Mouse (Mus musculus) heart, embryonic 10.5 days (tissue): ENCODE results near the gene Lefty2. TPM values are rescaled to one million over a fixed set of nuclear protein-coding genes. Genes with fewer than 3 reads are reported as not detected.
"Not testable (repeated sequence)": the region's sequence is repeated elsewhere in the genome, so short reads cannot be mapped to it uniquely, and the experiment has no call there.

Experiments
- DNase-seq: peaks from one replicate; pipeline ENCODE4 v3.0.0-alpha.2; 2017; ENCODE audit warnings: low spot score
- H3K27ac ChIP-seq: fragments of 300-500 bp; sonication (generic); 2 replicates; pipeline ENCODE4 v1.5.1; 2016; ENCODE audit warnings: mild to moderate bottlenecking
- H3K27me3 ChIP-seq: fragments of 300-500 bp; sonication (generic); 2 replicates; pipeline ENCODE4 v1.6.1; 2016; ENCODE audit warnings: mild to moderate bottlenecking; ENCODE audit not compliant: poor library complexity, insufficient read depth, severe bottlenecking
- H3K36me3 ChIP-seq: fragments of 300-500 bp; sonication (generic); 2 replicates; pipeline ENCODE4 v1.6.1; 2016; ENCODE audit warnings: mild to moderate bottlenecking, moderate library complexity
- H3K4me1 ChIP-seq: fragments of 300-500 bp; sonication (generic); 2 replicates; pipeline ENCODE4 v1.6.1; 2016; ENCODE audit warnings: mild to moderate bottlenecking
- H3K4me3 ChIP-seq: fragments of 300-500 bp; sonication (generic); 2 replicates; pipeline ENCODE4 v1.5.1; 2016; ENCODE audit warnings: mild to moderate bottlenecking, moderate library complexity
- H3K9me3 ChIP-seq: fragments of 300-500 bp; sonication (generic); 2 replicates; pipeline ENCODE4 v1.6.1; 2016; ENCODE audit warnings: mild to moderate bottlenecking, moderate library complexity
- WGBS: fragments of 180-500 bp; shearing (Covaris S2); methylation state at CpG from one replicate; pipeline ENCODE4 v1.1.7; 2016; 5-methylcytosine and 5-hydroxymethylcytosine counted together
- polyA plus RNA-seq: library from polyadenylated mRNA; unstranded; fragments of >200 nt; fragmentation: Nextera tagmentation; extraction: Ambion mirVana; gene quantifications from 2 replicates; pipeline ENCODE4 v1.2.1, GENCODE M21; 2016

Gene Lefty2
- polyA plus RNA-seq, 1 experiment from 2014 or later: 0.23 TPM

GRCm38 (mm10) chr1:180875126-180875525 is 17.8 kb upstream of the Lefty2 start:
- Histone ChIP-seq H3K4me1 (peaks cover 10% of the 10 kb centered on the region; the same call in 1 of the 2 replicates), H3K27me3 (no peaks in the 10 kb centered on the region), H3K9me3 (no peaks in the 10 kb centered on the region), H3K27ac (no peak overlapping the region), H3K4me3 (no peak overlapping the region), H3K36me3 (no peaks in the 10 kb centered on the region)
- DNase-seq: no peak
- WGBS: 84% methylated on average over 9 of the region's 9 CpGs

GRCm38 (mm10) chr1:180877466-180877865 is 15.4 kb upstream of the Lefty2 start:
- 0 out of 2 replicates have a peak, but pooled peaks cover 1% of the 10 kb centered on the region for H3K4me1 ChIP-seq
- 80% methylated on average over 4 of the region's 4 CpGs for WGBS
- no peaks in the 10 kb centered on the region for H3K36me3 ChIP-seq
- H3K27me3 ChIP-seq: no peaks in the 10 kb centered on the region
- no peak overlapping the region for H3K4me3 ChIP-seq
- no peak for DNase-seq
- H3K27ac ChIP-seq: no peak overlapping the region
- H3K9me3 ChIP-seq: no peaks in the 10 kb centered on the region

GRCm38 (mm10) chr1:180881768-180882167 is 11.1 kb upstream of the Lefty2 start:
- WGBS: 65% methylated on average over 3 of the region's 3 CpGs
- no peaks in the 10 kb centered on the region for H3K9me3 ChIP-seq
- no peaks in the 10 kb centered on the region for H3K36me3 ChIP-seq
- no peak overlapping the region for H3K4me3 ChIP-seq
- peaks cover 9% of the 10 kb centered on the region; the same call in 1 of the 2 replicates for H3K27me3 ChIP-seq
- H3K4me1 ChIP-seq: peaks cover 15% of the 10 kb centered on the region
- DNase-seq: no peak
- H3K27ac ChIP-seq: no peak overlapping the region

GRCm38 (mm10) chr1:180883731-180884130 is 9.2 kb upstream of the Lefty2 start:
- Histone ChIP-seq H3K27me3 (peaks cover 9% of the 10 kb centered on the region; the same call in 1 of the 2 replicates), H3K4me3 (no peak overlapping the region), H3K36me3 (no peaks in the 10 kb centered on the region), H3K27ac (peak overlapping the region; percentile 59; the same call in 1 of the 2 replicates), H3K4me1 (peaks cover 22% of the 10 kb centered on the region), H3K9me3 (no peaks in the 10 kb centered on the region)
- WGBS: 7% methylated on average over 7 of the region's 7 CpGs
- no peak for DNase-seq

GRCm38 (mm10) chr1:180884484-180884883 is 8.4 kb upstream of the Lefty2 start:
- Histone ChIP-seq H3K36me3 (no peaks in the 10 kb centered on the region), H3K4me3 (no peak overlapping the region), H3K27me3 (peaks cover 9% of the 10 kb centered on the region; the same call in 1 of the 2 replicates), H3K9me3 (no peaks in the 10 kb centered on the region), H3K4me1 (peaks cover 28% of the 10 kb centered on the region), H3K27ac (no peak overlapping the region)
- no peak for DNase-seq
- WGBS: 62% methylated on average over 9 of the region's 9 CpGs

- Histone ChIP-seq H3K27me3 (peaks cover 37% of the 10 kb centered on the region), H3K9me3 (no peaks in the 10 kb centered on the region), H3K27ac (peak overlapping the region; percentile 67), H3K4me3 (peak overlapping the region; percentile 36), H3K36me3 (no peaks in the 10 kb centered on the region), H3K4me1 (peaks cover 27% of the 10 kb centered on the region)
- DNase-seq: no peak
- 6% methylated on average over 13 of the region's 13 CpGs for WGBS
Observed at GRCm38 (mm10) chr1:180888556-180889042, 4.3 kb upstream of the Lefty2 start.

- Histone ChIP-seq H3K36me3 (no peaks in the 10 kb centered on the region), H3K27ac (peak overlapping the region; percentile 67; the same call in 1 of the 2 replicates), H3K4me3 (0 out of 2 replicates have a peak overlapping the region, but pooled peaks have one; percentile 25), H3K4me1 (peaks cover 26% of the 10 kb centered on the region), H3K9me3 (no peaks in the 10 kb centered on the region), H3K27me3 (peaks cover 42% of the 10 kb centered on the region)
- DNase-seq: no peak
- WGBS: 25% methylated on average over 7 of the region's 7 CpGs
Observed at GRCm38 (mm10) chr1:180889172-180889571, 3.7 kb upstream of the Lefty2 start.

- Histone ChIP-seq H3K36me3 (no peaks in the 10 kb centered on the region), H3K4me3 (no peak overlapping the region), H3K27me3 (peaks cover 49% of the 10 kb centered on the region), H3K27ac (no peak overlapping the region), H3K9me3 (no peaks in the 10 kb centered on the region), H3K4me1 (peaks cover 25% of the 10 kb centered on the region)
- no peak for DNase-seq
- whole genome bisulfite sequencing: 28% methylated on average over 6 of the region's 6 CpGs
Observed at GRCm38 (mm10) chr1:180889841-180890240, 3.1 kb upstream of the Lefty2 start.

- not testable (repeated sequence) for H3K27ac ChIP-seq, H3K36me3 ChIP-seq, H3K9me3 ChIP-seq, DNase-seq
- WGBS: 3% methylated on average over 41 of the region's 51 CpGs
- peak overlapping the region; percentile 35 for H3K4me3 ChIP-seq
- peaks cover 51% of the 10 kb centered on the region for H3K27me3 ChIP-seq
- peaks cover 12% of the 10 kb centered on the region; the same call in 1 of the 2 replicates for H3K4me1 ChIP-seq
Observed at GRCm38 (mm10) chr1:180894088-180894987, 1.4 kb downstream of the Lefty2 start.

GRCm38 (mm10) chr1:180901107-180901506 is 8.2 kb downstream of the Lefty2 start:
- Histone ChIP-seq H3K4me1 (peaks cover 15% of the 10 kb centered on the region), H3K36me3 (peaks cover 3% of the 10 kb centered on the region), H3K27me3 (no peaks in the 10 kb centered on the region), H3K4me3 (no peak overlapping the region), H3K9me3 (no peaks in the 10 kb centered on the region), H3K27ac (no peak overlapping the region)
- WGBS: 1% methylated on average over 4 of the region's 4 CpGs
- no peak for DNase-seq

GRCm38 (mm10) chr1:180902915-180903314 is 10.0 kb downstream of the Lefty2 start:
- H3K27me3 ChIP-seq: no peaks in the 10 kb centered on the region
- no peaks in the 10 kb centered on the region for H3K9me3 ChIP-seq
- 28% methylated on average over 5 of the region's 5 CpGs for WGBS
- peak; percentile 96 for DNase-seq
- no peak overlapping the region for H3K4me3 ChIP-seq
- peaks cover 22% of the 10 kb centered on the region for H3K4me1 ChIP-seq
- peaks cover 21% of the 10 kb centered on the region for H3K36me3 ChIP-seq
- H3K27ac ChIP-seq: no peak overlapping the region

- Histone ChIP-seq H3K27ac (peak overlapping the region; percentile 90), H3K36me3 (peaks cover 29% of the 10 kb centered on the region)
- DNase-seq: no peak
Observed at GRCm38 (mm10) chr1:180903666-180904038, 10.7 kb downstream of the Lefty2 start.

More at GRCm38 (mm10) chr1:180903666-180904038, 10.7 kb downstream of the Lefty2 start:
- H3K4me3 ChIP-seq: peak overlapping the region; percentile 73
- H3K4me1 ChIP-seq: peaks cover 25% of the 10 kb centered on the region
- H3K9me3 ChIP-seq: no peaks in the 10 kb centered on the region
- WGBS: 40% methylated on average over 10 of the region's 10 CpGs
- no peaks in the 10 kb centered on the region for H3K27me3 ChIP-seq
